In the genomic region with DNA sequence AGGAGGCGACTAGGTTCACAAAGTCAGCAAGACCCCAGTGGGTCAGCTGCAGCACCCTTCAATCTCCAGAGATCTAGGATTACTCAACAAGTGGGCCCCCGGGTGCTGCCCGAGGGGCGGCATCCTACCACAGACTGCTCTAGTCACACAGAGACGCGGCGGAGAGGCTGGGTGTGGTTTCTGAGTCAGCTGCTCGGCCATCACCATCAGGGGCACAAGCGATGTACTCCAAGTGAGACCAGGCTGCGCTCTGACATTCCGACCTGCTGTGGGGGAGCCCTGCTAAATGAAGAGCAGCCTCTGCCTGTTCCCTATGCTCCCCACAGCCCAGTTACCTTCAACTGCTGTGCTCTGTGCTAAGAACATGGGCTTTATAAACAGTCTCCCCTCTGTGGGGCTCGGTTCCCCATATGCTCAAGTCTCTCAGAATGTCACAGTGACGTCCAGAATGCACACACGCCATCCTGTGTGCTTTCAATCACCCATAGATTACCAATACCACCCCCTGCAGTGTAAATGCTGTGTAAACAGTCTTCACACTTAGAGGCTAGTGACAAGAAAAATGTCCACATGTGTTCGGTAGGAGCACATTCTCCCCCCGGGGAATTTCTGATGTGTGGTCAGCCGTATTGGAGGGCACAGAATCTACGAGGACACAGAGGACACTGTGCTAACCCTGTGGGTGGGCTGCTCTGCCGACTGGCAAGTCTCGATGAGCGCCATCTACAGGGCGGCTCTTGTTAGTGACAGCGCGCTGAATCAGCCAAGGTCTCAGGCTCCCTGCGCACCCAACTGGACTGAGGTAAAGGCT, we compare ENCODE assay signal across 9 mouse cellular contexts. TPM values are rescaled to one million over a fixed set of nuclear protein-coding genes. Genes with fewer than 3 reads are reported as not detected.
DNase-seq lines count a peak whose midpoint lies in the region; ATAC-seq and TF ChIP-seq lines count a peak whose summit lies in the region.
"Had no signal": no experiment of that assay in that cellular context is flagged by ENCODE, and none has a peak within 500 bp of the region (broad histone marks: within the 10 kb centered on the region; RNA-seq: fewer than 3 reads in every experiment).

No protein-coding gene starts in this region.

- H3K27me3 ChIP-seq in embryonic facial prominence, embryonic 10.5 days (replicated peaks; ENCODE audit: low read depth, poor library complexity, severe bottlenecking), result 0 out of 2 replicates have a peak, but pooled peaks cover 3% of the 10 kb centered on the region
- H3K27me3 ChIP-seq in heart, embryonic 14.5 days (ENCODE audit: control insufficient read depth, insufficient read depth, low read length), result no peaks in the 10 kb centered on the region
- H3K27me3 ChIP-seq in kidney, postnatal 0 days (ENCODE audit: insufficient read depth, low read length), result no peaks in the 10 kb centered on the region

- no peak for TF ChIP-seq POLR2A in lung, adult 2 months (IDR thresholded peaks at IDR 0.05; ENCODE audit: borderline replicate concordance, extremely low read depth, low read depth, low read length)

- no peak overlapping the region for H3K9ac ChIP-seq in heart, embryonic 14.5 days (ENCODE audit: low read length)
- no peak overlapping the region for H3K9ac ChIP-seq in kidney, postnatal 0 days (ENCODE audit: low read depth, low read length)

- ATAC-seq in CD4-positive, CD25-positive, alpha-beta regulatory T cell, adult 4 months, result peak; percentile 42
- 0 out of 2 replicates have a peak, but pooled peaks have one; percentile 5 for ATAC-seq in heart, embryonic 14.5 days (ENCODE audit: insufficient number of reproducible peaks, insufficient read depth, low FRiP score, low read depth)
- ATAC-seq in kidney, postnatal 0 days (replicated peaks; ENCODE audit: low FRiP score, low read depth), result 0 out of 2 replicates have a peak, but pooled peaks have one; percentile 35
- peak; percentile 40; the same call in 1 of the 2 replicates for ATAC-seq in neutrophil, adult 5-6 weeks (ENCODE audit: extremely low read depth, insufficient number of reproducible peaks, low FRiP score, poor library complexity, severe bottlenecking)

- peak; percentile 79 for DNase-seq in adrenal gland, adult 8-10 months
- DNase-seq in embryonic facial prominence, embryonic 10.5 days (ENCODE audit: low spot score), result peak; percentile 82
- peak; percentile 89 for DNase-seq in kidney, postnatal 0 days (ENCODE audit: low spot score)
- DNase-seq in lung, adult 2 months, result peak; percentile 60
- DNase-seq in thymus, postnatal 0 days (ENCODE audit: low spot score), result peak; percentile 81

- H3K27ac ChIP-seq in embryonic facial prominence, embryonic 10.5 days (replicated peaks), result no peak overlapping the region
- H3K27ac ChIP-seq in heart, embryonic 14.5 days (replicated peaks in 1 of 2; ENCODE audit: control insufficient read depth in 1 of 2, insufficient read depth in 1 of 2, low read depth in 2 of 2, low read length in 2 of 2), result no peak overlapping the region
- H3K27ac ChIP-seq in kidney, postnatal 0 days, result no peak overlapping the region

- H3K4me3 ChIP-seq in embryonic facial prominence, embryonic 10.5 days, result no peak overlapping the region; the same call in 1 of the 2 replicates
- H3K4me3 ChIP-seq in heart, embryonic 14.5 days (ENCODE audit: control insufficient read depth in 1 of 2, insufficient read depth in 1 of 2, low read depth in 1 of 2, low read length in 2 of 2), result no peak overlapping the region
- no peak overlapping the region for H3K4me3 ChIP-seq in kidney, postnatal 0 days (replicated peaks; ENCODE audit: low read depth, low read length)
- H3K4me3 ChIP-seq in lung, adult 2 months (replicated peaks; ENCODE audit: extremely low read depth, low read depth, low read length), result no peak overlapping the region

- H3K9me3 ChIP-seq in embryonic facial prominence, embryonic 10.5 days, result no peaks in the 10 kb centered on the region
- no peaks in the 10 kb centered on the region for H3K9me3 ChIP-seq in heart, embryonic 14.5 days (ENCODE audit: control insufficient read depth, low read length)
- H3K9me3 ChIP-seq in kidney, postnatal 0 days (replicated peaks; ENCODE audit: low read length), result no peaks in the 10 kb centered on the region

- H3K36me3 ChIP-seq in embryonic facial prominence, embryonic 10.5 days (replicated peaks), result peaks cover 21% of the 10 kb centered on the region
- H3K36me3 ChIP-seq in heart, embryonic 14.5 days (ENCODE audit: control insufficient read depth, insufficient read depth, low read length), result no peaks in the 10 kb centered on the region
- H3K36me3 ChIP-seq in kidney, postnatal 0 days (ENCODE audit: insufficient read depth, low read length), result no peaks in the 10 kb centered on the region

- WGBS in embryonic facial prominence, embryonic 10.5 days, result 47% methylated on average over 25 of the region's 25 CpGs
- 42% methylated on average over 25 of the region's 25 CpGs for WGBS in heart, embryonic 14.5 days
- 42% methylated on average over 25 of the region's 25 CpGs for WGBS in kidney, postnatal 0 days
- WGBS in lung, adult 2 months, result 48% methylated on average over 25 of the region's 25 CpGs

- H3K4me1 ChIP-seq in embryonic facial prominence, embryonic 10.5 days, result peaks cover 56% of the 10 kb centered on the region
- H3K4me1 ChIP-seq in heart, embryonic 14.5 days (ENCODE audit: control insufficient read depth in 2 of 2, insufficient read depth in 2 of 2, low read length in 2 of 2), result peaks cover 19% of the 10 kb centered on the region in 2 experiments
- H3K4me1 ChIP-seq in kidney, postnatal 0 days (replicated peaks; ENCODE audit: insufficient read depth, low read length), result no peaks in the 10 kb centered on the region
- peaks cover 6% of the 10 kb centered on the region for H3K4me1 ChIP-seq in lung, adult 2 months (ENCODE audit: control insufficient read depth, insufficient read depth, low read length)

- peak; percentile 81 for TF ChIP-seq CTCF in kidney, postnatal 0 days (IDR thresholded peaks at IDR 0.05; ENCODE audit: low read depth)
- TF ChIP-seq CTCF in lung, adult 2 months (IDR thresholded peaks at IDR 0.05; ENCODE audit: insufficient read depth, low read length), result peak; percentile 66

- peak overlapping the region; percentile 18; the same call in 1 of the 2 replicates for H3K4me2 ChIP-seq in heart, embryonic 14.5 days (ENCODE audit: low read length)
- H3K4me2 ChIP-seq in kidney, postnatal 0 days (ENCODE audit: low read length), result no peak overlapping the region

RNA-seq across cellular contexts. Expression of a gene that starts 41.1 kb away (rescaled TPM):
- 1 to 10 TPM in 1 of 2 experiments, under 1 TPM in 1; 0.72 to 1.0 TPM for polyA plus RNA-seq in CD4-positive, CD25-positive, alpha-beta regulatory T cell, adult 4 months (2017; shearing (Covaris generic))
- total RNA-seq in adrenal gland, adult 8-10 months (2022), result 10 to 100 TPM; 17.1 to 26.4 (median 22.0) TPM
- 25.3 and 25.5 TPM in 2 replicates for polyA plus RNA-seq in embryonic facial prominence, embryonic 10.5 days (2016; fragmentation: Nextera tagmentation; extraction: Ambion mirVana)
- polyA plus RNA-seq in heart, embryonic 14.5 days (2014; fragmentation: Nextera tagmentation; extraction: Ambion mirVana), result 8.7 and 10.3 TPM in 2 replicates
- 9.2 and 9.5 TPM in 2 replicates for polyA plus RNA-seq in kidney, postnatal 0 days (2015; fragmentation: Nextera tagmentation; extraction: Ambion mirVana)
- 15.8 and 17.6 TPM in 2 replicates for polyA plus RNA-seq in lung, adult 2 months (2012; rRNA removed)
- total RNA-seq in neutrophil, adult 5-6 weeks (2017), result 0.12 and 0.23 TPM in 2 replicates
- 5.3 and 5.9 TPM in 2 replicates for polyA plus RNA-seq in thymus, postnatal 0 days (2015; fragmentation: Nextera tagmentation; extraction: Ambion mirVana)

RNA-seq across cellular contexts. Expression of a gene that starts 41.2 kb away (rescaled TPM):
- polyA plus RNA-seq in CD4-positive, CD25-positive, alpha-beta regulatory T cell, adult 4 months (2017; shearing (Covaris generic)), result 1 to 10 TPM; 2.9 to 3.6 TPM
- total RNA-seq in adrenal gland, adult 8-10 months (2022), result 1 to 10 TPM in 2 of 4 experiments, under 1 TPM in 2; 0.73 to 1.9 (median 1.3) TPM
- polyA plus RNA-seq in embryonic facial prominence, embryonic 10.5 days (2016; fragmentation: Nextera tagmentation; extraction: Ambion mirVana), result 16.4 and 19.5 TPM in 2 replicates
- 1.8 and 1.9 TPM in 2 replicates for polyA plus RNA-seq in heart, embryonic 14.5 days (2014; fragmentation: Nextera tagmentation; extraction: Ambion mirVana)
- 3.3 and 4.0 TPM in 2 replicates for polyA plus RNA-seq in kidney, postnatal 0 days (2015; fragmentation: Nextera tagmentation; extraction: Ambion mirVana)
- 9.7 and 12.0 TPM in 2 replicates for polyA plus RNA-seq in lung, adult 2 months (2012; rRNA removed)
- total RNA-seq in neutrophil, adult 5-6 weeks (2017), result not detected in 2 replicates
- polyA plus RNA-seq in thymus, postnatal 0 days (2015; fragmentation: Nextera tagmentation; extraction: Ambion mirVana), result 4.6 and 5.3 TPM in 2 replicates
- total RNA-seq: gastrocnemius, postnatal 36 days had no signal
